Mouse (Mus musculus): ENCODE data around the gene Carns1.
A peak's percentile ranks its signal among the peaks of the same experiment; 100 is the strongest.

DNA sequence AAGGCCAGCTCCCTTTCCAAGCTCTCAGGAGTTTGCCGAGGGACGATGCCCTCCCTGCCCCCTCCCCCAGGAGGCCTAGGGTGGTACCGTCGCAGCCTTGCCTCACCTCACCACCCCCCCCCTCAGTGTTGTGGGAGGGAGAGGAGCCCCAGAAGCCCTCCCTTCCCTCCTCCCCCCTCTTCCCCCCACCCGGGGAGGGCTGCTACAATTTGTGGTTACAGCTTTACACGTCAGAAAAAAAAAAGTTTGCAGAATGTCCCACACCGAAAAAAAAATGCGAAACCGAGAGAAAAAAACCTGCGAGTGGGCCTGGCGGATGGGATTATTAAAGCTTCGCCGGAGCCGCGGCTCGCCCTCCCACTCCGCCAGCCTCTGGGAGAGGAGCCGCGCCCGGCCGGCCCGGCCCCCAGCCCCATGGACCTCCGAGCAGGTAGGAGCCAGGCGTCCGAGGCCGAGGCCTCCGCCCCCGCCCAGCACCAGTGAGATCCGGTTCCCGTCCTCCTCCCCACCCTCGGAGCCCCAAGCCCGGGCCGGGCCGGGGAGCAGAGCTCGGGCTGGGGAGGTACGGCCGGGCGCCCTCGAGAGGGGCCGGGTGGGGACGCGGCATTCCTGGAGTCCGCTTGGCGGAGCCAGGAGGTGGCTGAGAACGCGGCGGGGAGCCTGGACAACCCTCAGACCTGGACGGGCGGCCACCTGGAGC, 38.9 kb upstream of the Carns1 start, which contains the start of the genes Clcf1 and AC109138.7:
- TF ChIP-seq POLR2A (IDR thresholded peaks at IDR 0.05; ENCODE audit: borderline replicate concordance, extremely low read depth, low read depth, low read length) (0 out of 2 replicates have a peak, but pooled peaks have one; percentile 14), CTCF (IDR thresholded peaks at IDR 0.05; ENCODE audit: insufficient read depth, low read length) (no peak)
